Mouse (Mus musculus) layer of hippocampus, postnatal 25 days (tissue): ENCODE results near the gene Fndc3b. TPM values are rescaled to one million over a fixed set of nuclear protein-coding genes. Genes with fewer than 3 reads are reported as not detected.
"Not testable (repeated sequence)": the region's sequence is repeated elsewhere in the genome, so short reads cannot be mapped to it uniquely, and the experiment has no call there.

ENCODE experiments used
- DNase-seq, 2 experiments: peaks; one replicate each; pipeline ENCODE4 v3.0.0; 2022; ENCODE audit warnings: mixed read lengths in 2 of 2, low spot score in 1 of 2; ENCODE audit errors: extremely low spot score in 1 of 2
- total RNA-seq, 2 experiments: library from RNA; stranded (reverse); gene quantifications; 2 replicates each; pipeline ENCODE4 v1.2.3; 2021

Fndc3b gene
- total RNA-seq, 2 experiments from 2014 or later, result 20.2 to 21.6 TPM

- no peak for DNase-seq
These were observed 262.7 kb downstream of the Fndc3b start for GRCm38 (mm10) chr3:27448367-27448766.

- no peak for DNase-seq
These were observed 271.4 kb downstream of the Fndc3b start for GRCm38 (mm10) chr3:27439704-27440103.

- DNase-seq, result no peak
These were observed 275.9 kb downstream of the Fndc3b start for GRCm38 (mm10) chr3:27435096-27435620.

- no peak for DNase-seq
These were observed 278.1 kb downstream of the Fndc3b start for GRCm38 (mm10) chr3:27432981-27433380.

- DNase-seq, result peak in 1 of 2 experiments; percentile 45
These were observed 280.4 kb downstream of the Fndc3b start for GRCm38 (mm10) chr3:27430621-27431263.

- DNase-seq, result no peak
These were observed 283.7 kb downstream of the Fndc3b start for GRCm38 (mm10) chr3:27427406-27427805.

- DNase-seq, result no peak
These were observed 286.9 kb downstream of the Fndc3b start for GRCm38 (mm10) chr3:27424049-27424667.

GRCm38 (mm10) chr3:27422521-27422920 lies 288.6 kb downstream of the Fndc3b start:
- DNase-seq, result no peak

- DNase-seq, result no peak
These were observed 289.1 kb downstream of the Fndc3b start for GRCm38 (mm10) chr3:27421980-27422379.

GRCm38 (mm10) chr3:27418602-27419001 lies 292.5 kb downstream of the Fndc3b start:
- no peak for DNase-seq

- DNase-seq, result no peak
These were observed 294.3 kb downstream of the Fndc3b start for GRCm38 (mm10) chr3:27416786-27417185.

- DNase-seq, result no peak
These were observed 297.5 kb downstream of the Fndc3b start for GRCm38 (mm10) chr3:27413566-27413965.

- no peak for DNase-seq
These were observed 299.8 kb downstream of the Fndc3b start for GRCm38 (mm10) chr3:27411286-27411685.

GRCm38 (mm10) chr3:27408564-27408963 lies 302.5 kb downstream of the Fndc3b start:
- DNase-seq, result no peak

- DNase-seq, result no peak
These were observed 304.7 kb downstream of the Fndc3b start for GRCm38 (mm10) chr3:27406440-27406839.

GRCm38 (mm10) chr3:27400996-27401395 lies 310.1 kb downstream of the Fndc3b start:
- DNase-seq, result not testable (repeated sequence)

GRCm38 (mm10) chr3:27389923-27390322 lies 321.2 kb downstream of the Fndc3b start:
- DNase-seq, result no peak

GRCm38 (mm10) chr3:27384836-27385235 lies 326.3 kb downstream of the Fndc3b start:
- DNase-seq, result no peak

- DNase-seq, result no peak
These were observed 333.2 kb downstream of the Fndc3b start for GRCm38 (mm10) chr3:27377935-27378334.

- DNase-seq, result no peak
These were observed 336.7 kb downstream of the Fndc3b start for GRCm38 (mm10) chr3:27374396-27374795.

- peak in 1 of 2 experiments; percentile 28 for DNase-seq
These were observed 339.1 kb downstream of the Fndc3b start for GRCm38 (mm10) chr3:27371725-27372650.
